Mouse (Mus musculus) MN1 (cell line): ENCODE data around the gene Themis2.

Experiments
- DNase-seq: peaks from one replicate; pipeline ENCODE4 v3.0.0-alpha.2; 2016; ENCODE audit warnings: low spot score

The Themis2 gene

DNA sequence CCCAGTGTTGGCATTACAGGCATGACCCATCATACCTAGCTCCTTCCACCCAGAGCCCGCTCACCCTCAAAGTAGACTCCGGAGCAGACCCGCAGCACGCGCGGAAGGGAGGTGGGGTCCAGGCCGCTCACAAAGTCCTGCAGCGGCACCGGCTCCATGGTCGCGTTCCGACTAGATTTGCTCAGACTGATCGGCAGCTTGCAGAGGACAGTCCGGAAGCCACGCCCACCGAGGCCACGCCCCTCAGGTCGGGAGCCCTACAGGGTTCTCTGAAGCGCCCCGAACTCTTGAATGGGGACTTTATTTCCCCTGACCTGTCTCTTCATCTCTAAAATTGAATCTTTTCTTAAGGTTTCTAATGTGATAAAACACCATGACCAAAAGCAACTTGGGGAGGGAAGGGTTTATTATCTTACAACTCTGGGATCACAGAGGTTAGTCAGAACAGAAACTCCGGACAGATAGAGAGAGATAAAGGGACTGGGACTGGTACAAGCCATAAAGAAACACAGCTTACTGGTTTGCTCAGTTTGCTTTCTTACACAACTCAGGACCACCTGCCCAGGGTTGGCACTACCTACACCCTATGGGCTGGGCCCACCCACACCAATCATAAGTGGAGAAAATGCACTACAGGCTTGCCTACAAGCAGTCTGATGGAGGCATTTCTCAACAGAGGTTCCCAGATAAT, at the start of gene Themis2:
TSS of gene Themis2 (minus strand) at position 192 of the 691 bp plus-strand sequence.
- peak; percentile 73 for DNase-seq

GRCm38 (mm10) chr4:132843705-132844071, 47.5 kb upstream of the Themis2 start:
- DNase-seq, result no peak

DNA sequence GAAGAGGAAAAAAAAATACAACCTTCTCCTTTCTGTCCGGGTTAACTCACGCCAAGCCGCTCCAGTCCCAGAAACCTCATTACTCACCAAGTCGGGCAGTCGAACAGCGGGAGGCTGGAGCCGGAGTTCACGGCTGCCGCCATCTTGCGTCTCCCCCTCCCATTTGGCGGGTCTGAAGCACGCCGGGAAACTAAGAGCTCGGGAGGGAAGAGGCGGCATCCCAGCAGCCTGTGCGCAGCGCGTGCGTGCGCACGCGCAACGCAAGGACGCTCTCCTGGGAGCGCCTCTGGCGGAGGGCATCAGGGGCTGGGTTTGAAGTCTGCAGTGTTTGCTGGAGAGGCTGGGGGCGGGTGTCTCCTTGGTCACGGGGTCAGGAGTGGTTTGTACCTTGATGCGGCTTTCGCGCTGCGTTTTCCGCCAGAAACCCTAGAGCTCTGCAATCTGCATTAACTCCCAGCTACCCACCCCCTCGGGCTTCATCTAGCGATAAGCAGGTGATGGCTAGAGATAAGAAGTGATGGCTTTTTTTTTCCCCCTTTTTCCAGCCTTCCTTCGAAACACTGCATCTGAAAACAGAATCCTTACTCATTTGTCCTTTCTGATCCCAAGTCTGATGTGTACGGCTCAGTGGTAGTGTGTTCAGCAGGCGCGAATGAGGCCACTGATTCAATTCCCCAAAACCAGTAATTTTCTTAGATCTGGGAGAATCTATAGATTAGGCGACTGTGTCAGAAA, 47.0 kb upstream of the Themis2 start, which contains the start of gene Ppp1r8:
TSS of gene Ppp1r8 (minus strand) at position 200 of the 735 bp plus-strand sequence.
- DNase-seq, result peak; percentile 100

- peak; percentile 71 for DNase-seq
These were observed 46.2 kb upstream of the Themis2 start for GRCm38 (mm10) chr4:132842281-132842906.

GRCm38 (mm10) chr4:132841493-132841892, 45.3 kb upstream of the Themis2 start:
- no peak for DNase-seq

- peak; percentile 76 for DNase-seq
These were observed 27.6 kb upstream of the Themis2 start for GRCm38 (mm10) chr4:132823614-132824366.

- DNase-seq, result no peak
These were observed 22.3 kb upstream of the Themis2 start for GRCm38 (mm10) chr4:132818442-132818841.

DNA sequence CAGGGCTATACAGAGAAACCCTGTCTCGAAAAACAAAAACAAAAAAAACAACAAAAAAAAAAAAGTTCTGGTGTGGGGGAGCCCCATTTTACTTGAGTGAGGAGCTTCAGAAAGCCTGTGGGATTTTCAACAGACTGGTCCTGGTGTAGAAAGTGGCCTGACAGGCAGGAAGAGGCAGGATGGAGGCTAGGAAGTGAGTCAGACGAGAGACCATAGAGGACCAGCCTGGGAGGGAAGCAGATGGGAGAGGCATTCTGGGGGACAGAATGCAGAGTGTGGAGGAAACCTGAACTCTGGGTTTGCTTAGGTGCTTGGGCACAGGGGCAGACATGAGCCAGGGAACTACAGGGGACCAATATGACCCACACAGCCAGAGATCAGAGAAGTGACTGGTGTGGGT, 20.7 kb upstream of the Themis2 start:
- no peak for DNase-seq

- no peak for DNase-seq
These were observed 20.2 kb upstream of the Themis2 start for GRCm38 (mm10) chr4:132816404-132816803.

DNA sequence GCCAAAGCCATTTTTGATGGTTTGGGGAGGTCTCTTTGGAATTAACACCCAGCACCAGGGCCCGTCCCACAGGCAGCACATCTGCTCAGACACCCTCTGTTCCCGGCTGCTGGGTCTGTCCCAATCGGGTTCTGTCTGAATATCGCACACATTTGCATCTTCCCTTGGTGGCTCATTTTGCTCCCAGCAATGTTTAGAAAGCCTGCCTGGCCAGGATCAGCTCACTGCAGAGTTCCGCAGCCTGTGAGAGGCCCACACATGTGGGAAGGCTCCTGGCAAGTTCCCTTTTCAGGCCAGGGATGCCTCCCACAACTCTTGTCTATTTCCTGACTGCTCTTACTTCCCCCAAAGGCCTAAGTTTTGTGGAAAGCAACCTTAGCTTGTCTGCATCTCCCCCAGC, 13.4 kb upstream of the Themis2 start:
- DNase-seq, result no peak

DNA sequence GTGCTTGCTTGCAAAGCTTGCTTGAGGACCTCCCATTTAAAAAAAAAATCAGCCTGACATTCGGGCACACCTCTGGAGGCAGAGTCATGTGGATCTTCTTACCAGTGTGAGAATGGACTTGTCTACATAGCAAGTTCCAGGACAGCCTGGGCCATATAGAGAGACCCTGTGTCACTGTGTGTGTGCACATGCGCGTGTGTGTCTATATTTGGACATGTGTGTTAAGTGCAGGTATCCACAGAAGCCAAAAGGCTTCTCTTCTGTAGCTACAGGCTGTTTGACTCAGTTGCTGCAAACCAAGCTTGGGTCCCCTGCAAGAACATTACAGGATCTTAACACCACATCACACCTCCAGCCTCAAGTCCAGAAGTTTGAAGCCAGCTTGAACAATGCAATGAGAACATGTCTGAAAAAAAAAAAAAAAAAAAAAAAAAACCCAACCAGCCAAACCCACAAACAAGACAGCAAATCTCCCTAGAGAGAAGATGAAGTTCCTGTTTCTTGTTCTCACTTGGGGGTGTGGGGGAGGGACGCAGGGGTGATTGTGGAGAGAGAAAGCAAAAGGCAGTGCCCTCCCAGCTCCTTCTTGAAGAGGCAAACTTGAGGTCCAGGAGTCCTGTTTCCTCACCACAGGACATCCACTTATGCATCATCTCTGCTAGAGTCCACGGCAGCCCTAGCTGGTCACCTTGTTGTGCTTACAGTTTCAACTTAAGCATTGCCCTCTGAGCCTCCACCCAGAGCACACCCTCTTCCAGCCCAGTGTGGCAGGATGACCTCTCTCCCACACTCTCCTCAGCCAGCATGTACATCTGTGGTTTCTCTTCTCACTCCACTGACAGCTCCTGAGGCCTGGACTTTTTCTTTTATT, 11.8 kb upstream of the Themis2 start:
- DNase-seq, result peak; percentile 96

DNA sequence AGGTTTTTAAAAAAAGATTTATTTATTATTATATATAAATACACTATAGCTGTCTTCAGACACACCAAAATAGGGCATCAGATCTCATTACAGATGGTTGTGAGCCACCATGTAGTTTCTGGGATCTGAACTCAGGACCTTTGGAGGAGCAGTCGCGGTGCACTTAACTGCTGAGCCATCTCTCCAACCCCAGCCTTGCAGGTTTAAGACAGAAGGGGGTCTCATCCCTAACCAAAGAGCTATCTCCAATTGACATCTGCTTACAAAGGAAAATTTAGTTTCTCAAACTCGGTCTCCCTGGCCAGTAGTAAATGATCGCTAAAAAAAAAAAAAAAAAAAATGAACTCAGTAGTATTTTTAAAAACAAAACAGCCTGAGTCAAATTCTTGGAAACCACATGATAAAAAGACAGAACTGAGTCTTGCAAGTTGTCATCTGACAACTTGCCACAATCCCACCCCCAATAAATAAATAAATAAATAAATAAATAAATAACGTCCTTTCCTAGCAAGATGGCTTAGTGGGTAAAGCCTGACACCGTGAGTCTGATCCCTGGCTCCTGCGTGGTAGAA, 10.5 kb upstream of the Themis2 start:
- DNase-seq, result no peak

- DNase-seq, result no peak
These were observed 9.5 kb upstream of the Themis2 start for GRCm38 (mm10) chr4:132805599-132806197.

DNA sequence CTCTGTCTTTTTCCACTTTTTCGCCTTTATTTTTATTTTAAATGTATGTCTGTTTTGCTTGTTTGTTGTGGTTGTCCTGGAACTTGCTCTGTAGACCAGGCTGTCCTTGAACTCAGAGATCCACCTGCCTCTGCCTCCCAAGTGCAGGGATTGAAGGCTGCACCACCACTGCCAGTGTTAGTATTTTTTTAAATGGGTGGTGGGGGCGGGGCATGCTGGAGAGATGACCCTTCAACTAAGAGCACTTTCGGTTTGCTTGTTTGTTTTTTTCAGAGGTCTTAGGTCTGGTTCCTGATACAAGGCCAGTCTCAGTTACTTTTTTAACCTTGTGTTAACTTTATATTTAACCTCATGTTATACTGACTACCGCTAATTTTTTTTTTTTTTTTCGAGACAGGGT, 9.0 kb upstream of the Themis2 start:
- no peak for DNase-seq

DNA sequence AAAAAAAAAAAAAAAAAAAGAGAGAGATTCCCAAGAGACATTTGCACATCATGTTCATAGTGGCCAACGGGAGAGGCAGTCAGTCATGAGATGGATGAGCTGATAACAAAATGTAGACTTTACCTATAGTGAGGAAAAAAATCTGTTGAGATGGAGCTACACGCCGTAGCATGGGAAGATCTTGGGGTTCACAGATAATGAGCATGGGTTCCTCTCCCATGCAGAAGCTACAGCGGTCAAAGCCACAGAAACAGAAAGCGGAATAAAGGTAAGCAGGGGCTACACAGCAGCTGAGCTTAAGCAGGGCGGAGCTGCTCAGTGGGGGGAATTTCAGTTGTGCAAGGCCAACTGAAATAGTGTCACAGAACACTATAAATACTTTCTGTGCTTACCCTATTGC, 8.1 kb upstream of the Themis2 start:
- DNase-seq, result no peak

DNA sequence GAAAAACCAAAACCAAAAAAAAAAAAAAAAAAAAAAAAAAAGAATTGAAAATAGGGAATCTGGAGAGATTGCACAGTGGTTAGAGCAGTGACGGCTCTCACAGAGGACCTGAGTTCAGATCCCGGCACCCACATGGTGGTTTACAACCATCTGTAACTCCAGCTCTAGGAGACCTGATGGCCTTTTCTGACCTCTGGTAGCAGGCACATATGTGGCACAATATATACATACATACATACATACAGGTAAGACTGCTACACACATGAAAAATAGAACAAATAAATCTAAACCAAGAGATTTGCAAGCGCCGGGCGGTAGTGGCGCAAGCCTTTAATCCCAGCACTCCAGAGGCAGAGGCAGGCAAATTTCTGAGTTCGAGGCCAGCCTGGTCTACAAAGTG, 7.7 kb upstream of the Themis2 start:
- no peak for DNase-seq

DNA sequence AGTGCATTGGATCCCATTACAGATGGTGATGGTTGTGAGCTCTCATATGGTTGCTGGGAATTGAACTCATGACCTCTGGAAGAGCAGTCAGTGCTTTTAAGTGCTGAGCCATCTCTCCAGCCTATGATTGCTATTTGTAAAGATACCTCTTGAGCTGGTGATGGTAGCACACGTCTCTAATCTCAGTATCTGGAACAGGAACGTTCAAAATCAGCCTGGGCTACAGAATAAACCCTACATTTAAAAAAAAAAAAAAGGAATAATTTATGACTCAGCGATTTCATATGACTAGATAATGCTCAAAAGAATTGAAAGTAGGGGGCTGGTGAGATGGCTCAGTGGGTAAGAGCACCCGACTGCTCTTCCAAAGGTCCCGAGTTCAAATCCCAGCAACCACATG, 7.0 kb upstream of the Themis2 start:
- no peak for DNase-seq

DNA sequence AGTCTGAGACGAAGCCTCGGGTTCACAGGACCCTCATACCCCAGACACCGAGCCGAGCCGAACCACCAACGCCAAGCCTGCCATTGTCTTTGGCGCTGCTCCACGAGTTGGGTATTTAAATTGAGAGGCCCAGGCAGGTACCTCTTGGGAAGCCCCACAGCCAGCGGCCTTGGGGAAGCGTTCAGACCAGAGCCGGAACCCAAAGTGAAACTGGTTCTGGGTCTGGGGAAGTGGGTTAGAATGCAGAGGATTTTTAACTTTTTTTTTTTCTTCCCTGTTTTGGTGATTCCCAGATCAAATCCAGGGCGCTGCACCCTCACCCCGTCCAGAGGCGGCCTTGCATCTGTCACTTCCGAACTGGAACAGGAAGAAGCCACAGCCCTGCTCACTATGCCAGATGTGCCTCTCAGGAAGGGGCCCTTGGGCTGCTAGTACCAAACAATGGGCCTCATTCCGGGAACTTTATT, 6.0 kb upstream of the Themis2 start:
- no peak for DNase-seq

- no peak for DNase-seq
These were observed 5.2 kb upstream of the Themis2 start for GRCm38 (mm10) chr4:132801176-132802077.
